Mouse (Mus musculus): ENCODE results near the gene Zmat3. TPM values are rescaled to one million over a fixed set of nuclear protein-coding genes. Genes with fewer than 3 reads are reported as not detected.

Zmat3 gene
- polyA plus RNA-seq (2015; fragmentation: Nextera tagmentation; extraction: Ambion mirVana): 0.50 and 0.62 TPM in 2 replicates

GRCm38 (mm10) chr3:32365546-32366245 is at the start of gene Zmat3:
Gene Zmat3 (minus strand): TSS chr3:32366014.
- H3K4me1 ChIP-seq (replicated peaks): peaks cover 14% of the 10 kb centered on the region
- peak within 1 kb of the TSS; percentile 58 for H3K9ac ChIP-seq
- no peak within 1 kb of the TSS for H3K27ac ChIP-seq (replicated peaks)
- peak within 1 kb of the TSS; percentile 88 for H3K4me2 ChIP-seq
- 3% methylated on average over 31 of the region's 48 CpGs for WGBS (ENCODE audit: insufficient replicate concordance)
- H3K9me3 ChIP-seq (replicated peaks): no peaks in the 10 kb centered on the region
- peaks cover 29% of the 10 kb centered on the region for H3K27me3 ChIP-seq
- peak; percentile 71 for ATAC-seq (ENCODE audit: insufficient read depth)
- H3K4me3 ChIP-seq (replicated peaks): peak within 1 kb of the TSS; percentile 70
- H3K36me3 ChIP-seq (replicated peaks): no peaks in the 10 kb centered on the region

GRCm38 (mm10) chr3:32414381-32414780 is 48.6 kb upstream of the Zmat3 start:
- Histone ChIP-seq H3K4me2 (no peak overlapping the region), H3K9me3 (replicated peaks) (no peaks in the 10 kb centered on the region), H3K27ac (replicated peaks) (no peak overlapping the region), H3K9ac (no peak overlapping the region), H3K27me3 (no peaks in the 10 kb centered on the region), H3K36me3 (replicated peaks) (no peaks in the 10 kb centered on the region), H3K4me3 (replicated peaks) (no peak overlapping the region), H3K4me1 (replicated peaks) (peaks cover 15% of the 10 kb centered on the region; the same call in 1 of the 2 replicates)
- ATAC-seq (ENCODE audit: insufficient read depth): no peak
- 60% methylated on average over 4 of the region's 4 CpGs for whole genome bisulfite sequencing (ENCODE audit: insufficient replicate concordance)

- Histone ChIP-seq H3K27ac (replicated peaks) (no peak overlapping the region), H3K27me3 (no peaks in the 10 kb centered on the region), H3K9ac (no peak overlapping the region), H3K4me2 (no peak overlapping the region), H3K4me1 (replicated peaks) (peaks cover 26% of the 10 kb centered on the region), H3K4me3 (replicated peaks) (no peak overlapping the region), H3K36me3 (replicated peaks) (no peaks in the 10 kb centered on the region), H3K9me3 (replicated peaks) (no peaks in the 10 kb centered on the region)
- no peak for ATAC-seq (ENCODE audit: insufficient read depth)
- 72% methylated on average over 7 of the region's 7 CpGs for WGBS (ENCODE audit: insufficient replicate concordance)
Measured at GRCm38 (mm10) chr3:32412502-32413044, 46.8 kb upstream of the Zmat3 start.

- H3K4me1 ChIP-seq (replicated peaks): peaks cover 48% of the 10 kb centered on the region
- no peak overlapping the region for H3K4me2 ChIP-seq
- H3K36me3 ChIP-seq (replicated peaks): no peaks in the 10 kb centered on the region
- ATAC-seq (ENCODE audit: insufficient read depth): no peak
- H3K9me3 ChIP-seq (replicated peaks): no peaks in the 10 kb centered on the region
- no peak overlapping the region for H3K4me3 ChIP-seq (replicated peaks)
- no peaks in the 10 kb centered on the region for H3K27me3 ChIP-seq
- no peak overlapping the region for H3K27ac ChIP-seq (replicated peaks)
- H3K9ac ChIP-seq: no peak overlapping the region
- 70% methylated on average over 3 of the region's 3 CpGs for WGBS (ENCODE audit: insufficient replicate concordance)
Measured at GRCm38 (mm10) chr3:32408811-32409273, 43.0 kb upstream of the Zmat3 start.

- no peak overlapping the region for H3K4me2 ChIP-seq
- ATAC-seq (ENCODE audit: insufficient read depth): no peak
- peaks cover 54% of the 10 kb centered on the region for H3K4me1 ChIP-seq (replicated peaks)
Measured at GRCm38 (mm10) chr3:32406804-32407203, 41.0 kb upstream of the Zmat3 start.

GRCm38 (mm10) chr3:32405699-32406098 is 39.9 kb upstream of the Zmat3 start:
- Histone ChIP-seq H3K4me1 (replicated peaks) (peaks cover 65% of the 10 kb centered on the region), H3K36me3 (replicated peaks) (no peaks in the 10 kb centered on the region), H3K27me3 (no peaks in the 10 kb centered on the region), H3K9ac (no peak overlapping the region), H3K4me3 (replicated peaks) (no peak overlapping the region), H3K27ac (replicated peaks) (no peak overlapping the region), H3K9me3 (replicated peaks) (no peaks in the 10 kb centered on the region), H3K4me2 (no peak overlapping the region)
- ATAC-seq (ENCODE audit: insufficient read depth): no peak
- WGBS (ENCODE audit: insufficient replicate concordance): 17% methylated on average over 1 of the region's 1 CpGs

More at GRCm38 (mm10) chr3:32406804-32407203, 41.0 kb upstream of the Zmat3 start:
- WGBS (ENCODE audit: insufficient replicate concordance): 46% methylated on average over 6 of the region's 6 CpGs
- Histone ChIP-seq H3K27ac (replicated peaks) (no peak overlapping the region), H3K36me3 (replicated peaks) (no peaks in the 10 kb centered on the region), H3K9ac (no peak overlapping the region), H3K4me3 (replicated peaks) (no peak overlapping the region), H3K27me3 (no peaks in the 10 kb centered on the region), H3K9me3 (replicated peaks) (no peaks in the 10 kb centered on the region)

GRCm38 (mm10) chr3:32402990-32403885 is 37.4 kb upstream of the Zmat3 start:
- Histone ChIP-seq H3K9ac (no peak overlapping the region), H3K4me3 (replicated peaks) (no peak overlapping the region), H3K36me3 (replicated peaks) (no peaks in the 10 kb centered on the region), H3K9me3 (replicated peaks) (no peaks in the 10 kb centered on the region), H3K4me1 (replicated peaks) (peaks cover 76% of the 10 kb centered on the region), H3K27ac (replicated peaks) (no peak overlapping the region), H3K4me2 (no peak overlapping the region), H3K27me3 (no peaks in the 10 kb centered on the region)
- ATAC-seq (ENCODE audit: insufficient read depth): no peak
- 65% methylated on average over 7 of the region's 7 CpGs for WGBS (ENCODE audit: insufficient replicate concordance)

- H3K36me3 ChIP-seq (replicated peaks): no peaks in the 10 kb centered on the region
- ATAC-seq (ENCODE audit: insufficient read depth): no peak
- H3K4me2 ChIP-seq: no peak overlapping the region
- no peak overlapping the region for H3K4me3 ChIP-seq (replicated peaks)
- peaks cover 66% of the 10 kb centered on the region for H3K4me1 ChIP-seq (replicated peaks)
- H3K27ac ChIP-seq (replicated peaks): no peak overlapping the region
- H3K9ac ChIP-seq: no peak overlapping the region
- no peaks in the 10 kb centered on the region for H3K9me3 ChIP-seq (replicated peaks)
- no peaks in the 10 kb centered on the region for H3K27me3 ChIP-seq
- 72% methylated on average over 3 of the region's 3 CpGs for WGBS (ENCODE audit: insufficient replicate concordance)
Measured at GRCm38 (mm10) chr3:32401591-32401990, 35.8 kb upstream of the Zmat3 start.

GRCm38 (mm10) chr3:32399931-32400330 is 34.1 kb upstream of the Zmat3 start:
- WGBS (ENCODE audit: insufficient replicate concordance): 72% methylated on average over 2 of the region's 2 CpGs
- H3K4me1 ChIP-seq (replicated peaks): peaks cover 63% of the 10 kb centered on the region
- H3K4me2 ChIP-seq: no peak overlapping the region
- H3K27ac ChIP-seq (replicated peaks): no peak overlapping the region
- H3K36me3 ChIP-seq (replicated peaks): no peaks in the 10 kb centered on the region
- H3K9ac ChIP-seq: no peak overlapping the region
- ATAC-seq (ENCODE audit: insufficient read depth): no peak
- no peaks in the 10 kb centered on the region for H3K9me3 ChIP-seq (replicated peaks)
- no peak overlapping the region for H3K4me3 ChIP-seq (replicated peaks)
- H3K27me3 ChIP-seq: no peaks in the 10 kb centered on the region

GRCm38 (mm10) chr3:32399381-32399780 is 33.6 kb upstream of the Zmat3 start:
- Histone ChIP-seq H3K27me3 (no peaks in the 10 kb centered on the region), H3K9me3 (replicated peaks) (no peaks in the 10 kb centered on the region), H3K4me3 (replicated peaks) (no peak overlapping the region), H3K4me2 (no peak overlapping the region), H3K27ac (replicated peaks) (no peak overlapping the region), H3K4me1 (replicated peaks) (peaks cover 59% of the 10 kb centered on the region), H3K36me3 (replicated peaks) (no peaks in the 10 kb centered on the region), H3K9ac (no peak overlapping the region)
- ATAC-seq (ENCODE audit: insufficient read depth): no peak
- 33% methylated on average over 4 of the region's 4 CpGs for WGBS (ENCODE audit: insufficient replicate concordance)

- peaks cover 53% of the 10 kb centered on the region for H3K4me1 ChIP-seq (replicated peaks)
- no peak overlapping the region for H3K9ac ChIP-seq
- no peak for ATAC-seq (ENCODE audit: insufficient read depth)
- peak overlapping the region; percentile 94 for H3K4me2 ChIP-seq
- 23% methylated on average over 4 of the region's 4 CpGs for WGBS (ENCODE audit: insufficient replicate concordance)
- H3K27me3 ChIP-seq: no peaks in the 10 kb centered on the region
- no peaks in the 10 kb centered on the region for H3K36me3 ChIP-seq (replicated peaks)
- no peaks in the 10 kb centered on the region for H3K9me3 ChIP-seq (replicated peaks)
- no peak overlapping the region for H3K27ac ChIP-seq (replicated peaks)
- peak overlapping the region; percentile 94 for H3K4me3 ChIP-seq (replicated peaks)
Measured at GRCm38 (mm10) chr3:32398623-32399022, 32.8 kb upstream of the Zmat3 start.
